Mouse (Mus musculus) splenic B cell, adult 2 months (primary cell): ENCODE data around the gene Col4a3.
A peak's percentile ranks its signal among the peaks of the same experiment; 100 is the strongest.

Source experiments
- DNase-seq: peaks from one replicate; pipeline ENCODE4 v3.0.0-alpha.2; 2011; ENCODE audit warnings: low read depth, low spot score
- H3K27me3 ChIP-seq: 2 replicates; pipeline ENCODE4 v1.6.1; 2012; ENCODE audit warnings: mild to moderate bottlenecking, low read length, moderate library complexity, mixed read lengths; ENCODE audit not compliant: control insufficient read depth, poor library complexity, insufficient read depth, severe bottlenecking
- H3K36me3 ChIP-seq: 2 replicates; pipeline ENCODE4 v1.6.1; 2012; ENCODE audit warnings: mild to moderate bottlenecking, low read length, moderate library complexity, mixed read lengths; ENCODE audit not compliant: control insufficient read depth, poor library complexity, insufficient read depth, severe bottlenecking

Col4a3 gene

DNA sequence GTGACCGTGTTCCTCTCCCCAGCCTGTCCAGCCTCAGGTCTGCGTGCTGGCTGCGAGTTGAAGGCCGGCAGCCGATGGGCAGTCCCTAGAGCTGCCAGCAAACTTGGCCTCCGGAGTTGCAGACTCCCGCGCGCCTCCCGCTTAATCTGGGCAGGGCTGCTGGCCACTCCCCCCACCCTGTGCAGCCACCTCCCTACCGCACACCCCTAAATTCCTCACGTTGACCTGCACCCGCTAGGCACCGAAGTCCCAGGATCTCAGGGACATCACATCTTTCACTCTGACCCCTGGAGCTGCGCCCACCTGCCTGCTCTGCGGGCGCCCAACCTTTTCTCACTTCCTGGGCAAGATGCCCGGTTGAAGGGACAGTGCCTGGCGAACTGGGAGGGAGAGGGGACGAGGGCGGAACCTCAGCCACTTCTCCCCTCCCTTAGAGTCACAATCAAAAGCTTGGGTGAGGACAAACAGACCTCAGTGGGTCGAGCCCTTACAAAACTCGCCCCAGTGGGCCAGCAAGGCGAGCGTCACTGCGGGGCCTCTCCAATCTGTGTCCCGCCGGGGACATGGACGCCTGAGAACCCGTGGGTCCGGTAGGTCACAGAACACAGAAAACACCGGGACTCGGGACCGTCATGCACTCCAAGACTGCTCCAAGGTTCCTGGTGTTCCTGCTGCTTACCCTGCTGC lies at the start of gene Col4a3, which contains the start of gene Col4a4:
Gene Col4a3 (plus strand): TSS at position 209 of the 687 bp plus-strand sequence.
Gene Col4a4 (minus strand): TSS at position 137 of the 687 bp plus-strand sequence.
- H3K27me3 ChIP-seq = no peaks in the 10 kb centered on the region; the same call in 1 of the 2 replicates
- no peaks in the 10 kb centered on the region for H3K36me3 ChIP-seq
- DNase-seq = no peak

DNA sequence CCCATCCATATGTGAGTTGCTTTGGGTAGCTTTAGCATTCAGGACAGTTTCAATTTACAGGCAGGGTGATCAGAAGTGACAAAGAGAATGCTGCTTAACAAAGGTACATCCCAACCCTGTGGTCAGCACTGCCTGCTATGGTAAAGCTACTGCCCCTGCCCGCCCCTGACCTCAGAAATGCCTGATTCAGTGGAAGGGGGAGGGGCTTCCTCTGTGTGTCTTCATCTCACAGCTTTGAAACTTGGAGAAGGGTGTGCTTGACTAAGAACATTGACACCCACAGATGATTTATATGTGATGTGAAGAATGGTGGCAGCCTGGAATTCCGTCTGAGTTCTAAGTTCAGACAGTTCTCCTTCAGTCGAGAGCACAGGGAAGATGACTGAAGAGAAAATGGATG lies 48.9 kb upstream of the Col4a3 start:
- DNase-seq = no peak
- Histone ChIP-seq H3K36me3 (no peaks in the 10 kb centered on the region), H3K27me3 (no peaks in the 10 kb centered on the region)

DNA sequence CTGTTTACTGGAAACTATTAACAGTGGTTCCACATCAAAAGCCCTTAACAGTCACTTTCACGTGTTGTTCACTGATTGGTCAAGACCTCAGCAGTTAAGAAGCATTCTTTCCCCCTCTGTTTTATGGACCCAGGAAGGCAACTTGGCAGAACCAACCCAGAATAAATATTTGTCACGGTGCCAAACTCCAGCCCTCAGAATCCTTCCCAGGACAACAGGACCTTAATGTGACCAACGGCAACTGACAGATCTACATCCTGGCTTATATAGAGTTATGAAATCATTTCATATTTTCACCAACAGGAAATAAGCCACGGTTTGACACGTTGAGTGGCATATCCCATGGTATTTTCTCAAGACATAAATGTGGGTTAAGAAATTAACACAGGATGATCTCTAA lies 46.7 kb upstream of the Col4a3 start:
- Histone ChIP-seq H3K36me3 (no peaks in the 10 kb centered on the region), H3K27me3 (no peaks in the 10 kb centered on the region)
- no peak for DNase-seq

DNA sequence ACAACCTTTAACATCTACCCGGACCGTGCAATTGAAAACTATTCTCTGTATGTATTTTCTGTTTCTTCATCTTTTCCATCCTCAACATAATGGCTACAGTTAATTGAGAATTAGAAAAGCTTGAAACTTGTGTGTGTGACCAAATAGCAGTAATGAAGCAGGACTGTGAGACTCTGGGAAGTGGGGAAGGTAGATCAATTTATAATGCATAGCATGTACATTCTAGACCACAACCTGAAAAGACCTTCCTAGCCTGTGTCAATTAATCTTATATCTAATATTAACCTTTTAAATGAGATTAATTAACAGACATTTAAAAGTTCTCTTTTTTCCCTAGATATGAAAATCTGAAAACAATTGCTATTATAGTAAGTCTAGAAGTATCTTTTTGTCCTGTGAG lies 42.8 kb upstream of the Col4a3 start:
- no peaks in the 10 kb centered on the region for H3K27me3 ChIP-seq
- no peak for DNase-seq
- H3K36me3 ChIP-seq = no peaks in the 10 kb centered on the region

DNA sequence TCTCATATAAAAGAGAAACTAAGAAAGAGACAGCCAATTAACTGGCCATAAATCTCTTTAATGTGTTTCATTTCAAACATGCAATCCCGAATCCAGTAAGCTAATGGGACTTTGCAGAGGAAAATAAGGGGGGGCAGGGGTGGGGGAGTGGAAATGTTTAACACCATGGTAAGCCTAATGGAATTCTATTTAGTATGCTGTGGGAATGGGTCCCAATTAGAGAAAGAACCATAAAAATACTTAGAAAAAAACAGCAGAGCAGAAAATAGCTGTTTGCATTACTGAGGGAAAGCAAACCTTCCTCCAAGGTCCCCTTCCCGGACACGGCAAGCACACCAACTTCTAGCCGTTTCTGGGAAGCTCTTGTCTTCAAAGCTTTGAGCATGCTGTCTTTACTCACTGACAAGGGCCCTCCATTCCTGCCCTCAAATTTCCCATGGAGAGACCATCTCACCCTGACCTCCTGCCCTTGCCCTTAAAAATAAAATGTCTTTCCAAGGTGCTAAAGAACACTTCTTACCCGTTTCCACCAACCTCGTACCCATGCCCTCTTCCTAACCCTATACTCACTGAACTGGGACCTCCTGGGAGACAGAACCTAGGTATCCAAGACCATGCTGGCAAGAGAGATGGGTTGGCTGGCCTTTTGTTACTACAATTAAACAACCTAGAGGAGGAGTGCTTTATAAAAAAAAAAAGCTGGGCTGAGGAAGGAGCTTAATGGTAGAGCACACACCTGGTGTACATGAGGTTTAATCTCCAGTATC lies 42.1 kb upstream of the Col4a3 start:
- DNase-seq = no peak
- H3K36me3 ChIP-seq = no peaks in the 10 kb centered on the region
- H3K27me3 ChIP-seq = no peaks in the 10 kb centered on the region

DNA sequence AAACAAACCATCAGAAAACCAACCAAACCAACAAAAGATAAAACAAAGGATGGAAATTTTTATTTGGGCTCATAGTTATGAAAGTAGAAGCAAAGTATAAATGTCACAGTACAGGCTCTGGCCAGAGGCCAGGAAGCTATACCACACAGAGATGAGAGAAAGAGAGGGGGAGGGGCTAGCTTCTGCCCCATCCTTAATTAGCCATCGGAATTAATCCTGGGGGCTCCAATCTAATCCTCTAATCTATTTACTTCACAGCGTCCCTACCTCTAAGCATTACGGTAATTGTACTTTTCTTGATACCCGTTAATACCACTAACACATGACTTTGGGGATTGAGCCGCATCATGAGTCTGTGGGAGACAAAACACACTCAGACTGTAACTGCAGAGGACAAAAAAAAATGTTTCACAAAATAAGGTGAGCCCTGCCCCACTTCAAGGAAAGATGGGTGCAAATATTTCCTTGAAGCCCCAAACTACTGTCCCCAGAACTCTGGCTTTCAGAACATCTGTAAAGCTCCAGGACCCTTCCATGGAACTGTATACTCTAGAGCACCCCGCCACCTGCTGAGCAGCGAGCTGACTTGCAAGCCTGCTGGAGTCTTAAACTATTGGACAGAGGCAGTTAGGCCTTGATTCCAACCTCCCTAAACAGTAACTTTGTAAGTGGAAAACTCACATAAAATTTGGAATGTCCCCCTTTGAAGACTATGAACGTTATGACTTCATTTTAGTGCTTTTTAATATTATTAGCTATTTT lies 41.3 kb upstream of the Col4a3 start:
- Histone ChIP-seq H3K36me3 (no peaks in the 10 kb centered on the region), H3K27me3 (no peaks in the 10 kb centered on the region)
- DNase-seq = no peak

DNA sequence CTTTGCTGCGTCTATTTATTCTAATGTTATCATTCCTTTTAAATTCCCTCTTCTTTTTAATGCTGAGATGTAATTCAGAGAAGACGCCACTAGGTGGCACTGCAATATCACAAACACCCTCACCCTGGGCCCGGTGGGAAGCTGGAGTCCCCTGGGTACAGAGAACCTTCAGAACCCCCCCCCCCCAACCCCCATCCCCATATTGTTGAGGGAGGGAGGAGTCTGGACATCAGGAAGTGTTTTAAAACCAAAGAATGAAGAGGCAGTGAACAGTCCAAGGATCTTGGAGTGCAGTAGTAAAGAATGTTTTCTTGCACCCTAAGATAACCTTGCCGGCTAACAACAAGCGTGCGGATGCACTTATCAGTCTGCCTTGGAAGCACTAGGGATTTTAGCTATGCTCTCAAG lies 32.3 kb upstream of the Col4a3 start:
- peak; percentile 26 for DNase-seq
- no peaks in the 10 kb centered on the region for H3K27me3 ChIP-seq
- no peaks in the 10 kb centered on the region for H3K36me3 ChIP-seq

DNA sequence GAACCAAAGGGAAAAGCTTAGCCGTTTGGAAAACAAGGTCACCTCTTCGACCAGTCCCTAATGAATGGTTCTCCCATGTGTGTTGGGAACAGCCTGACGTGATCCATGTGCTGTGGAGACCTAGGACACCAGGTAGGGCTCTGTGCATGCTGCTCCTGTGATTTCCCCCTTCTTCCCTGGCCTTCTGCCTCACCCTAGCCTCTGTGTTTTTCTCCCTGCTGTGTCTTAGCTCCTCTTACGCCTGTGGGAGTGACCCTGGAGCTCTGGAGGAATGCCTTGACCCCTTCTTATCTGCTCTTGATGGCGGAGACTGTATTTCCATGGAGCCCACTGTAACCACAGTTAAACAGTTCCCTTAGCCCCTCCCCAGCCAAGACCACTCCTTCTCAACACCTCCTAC lies 31.8 kb upstream of the Col4a3 start:
- Histone ChIP-seq H3K36me3 (no peaks in the 10 kb centered on the region), H3K27me3 (no peaks in the 10 kb centered on the region)
- DNase-seq = no peak

DNA sequence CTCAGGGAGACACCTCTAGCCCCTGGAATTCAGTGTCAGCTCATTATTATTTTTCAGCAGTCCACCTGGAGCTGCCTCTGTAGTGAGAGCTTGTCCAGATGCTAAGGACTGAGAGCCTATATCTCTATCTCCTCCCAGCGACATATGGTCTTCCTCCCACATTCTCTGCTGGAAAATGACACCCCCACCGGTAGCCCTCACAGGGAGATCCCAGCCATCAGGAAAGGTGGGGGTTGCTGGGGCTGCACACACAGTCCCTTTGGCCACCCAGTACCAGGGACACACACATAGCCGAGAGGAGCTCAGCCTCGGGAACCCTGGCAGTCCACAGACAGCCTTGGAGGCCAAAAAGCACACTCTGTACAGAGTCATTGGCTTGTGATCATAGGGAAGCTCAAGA lies 26.5 kb upstream of the Col4a3 start:
- H3K27me3 ChIP-seq = no peaks in the 10 kb centered on the region
- no peaks in the 10 kb centered on the region for H3K36me3 ChIP-seq
- DNase-seq = no peak

DNA sequence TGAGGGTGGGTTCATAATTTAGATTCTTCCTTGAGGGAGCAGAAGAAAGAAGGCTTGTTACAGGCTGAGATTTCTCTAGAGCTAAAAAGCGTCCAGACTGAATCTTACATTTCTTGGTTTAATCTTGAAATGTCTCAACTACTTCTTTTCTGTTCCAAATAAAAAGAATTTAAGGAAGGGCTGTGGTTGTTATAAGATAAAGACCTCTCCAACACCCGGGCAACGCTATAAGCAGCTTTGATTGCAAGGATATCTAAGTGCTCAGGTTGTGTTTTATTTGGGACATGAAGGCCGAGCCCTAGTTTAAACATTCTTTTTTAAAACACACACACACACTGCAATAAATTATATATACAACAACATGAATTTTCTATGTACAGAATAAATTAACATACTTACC lies 17.3 kb upstream of the Col4a3 start:
- H3K36me3 ChIP-seq = no peaks in the 10 kb centered on the region

DNA sequence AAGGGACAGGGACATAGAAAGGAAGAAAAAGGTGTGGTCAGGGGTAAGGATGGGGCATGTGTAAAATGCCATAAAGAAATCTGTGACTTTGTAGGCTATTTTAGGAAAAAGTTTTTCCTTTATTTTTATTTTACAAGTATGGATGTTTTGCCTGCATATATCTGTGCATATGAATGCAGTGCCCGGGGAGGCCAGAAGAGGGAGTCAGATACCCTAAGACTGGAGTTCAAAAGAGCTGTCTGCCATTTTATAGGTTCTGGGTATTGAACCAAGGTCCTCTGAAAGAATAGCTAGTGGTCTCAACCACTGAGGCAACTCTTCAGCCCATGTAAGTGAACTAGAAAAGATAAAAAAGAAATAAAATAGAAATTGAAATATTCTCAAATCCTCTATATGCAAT lies 15.0 kb upstream of the Col4a3 start:
- no peak for DNase-seq
- H3K36me3 ChIP-seq = no peaks in the 10 kb centered on the region
- H3K27me3 ChIP-seq = no peaks in the 10 kb centered on the region

More for the DNA sequence above, 17.3 kb upstream of the Col4a3 start:
- no peaks in the 10 kb centered on the region for H3K27me3 ChIP-seq
- DNase-seq = no peak

DNA sequence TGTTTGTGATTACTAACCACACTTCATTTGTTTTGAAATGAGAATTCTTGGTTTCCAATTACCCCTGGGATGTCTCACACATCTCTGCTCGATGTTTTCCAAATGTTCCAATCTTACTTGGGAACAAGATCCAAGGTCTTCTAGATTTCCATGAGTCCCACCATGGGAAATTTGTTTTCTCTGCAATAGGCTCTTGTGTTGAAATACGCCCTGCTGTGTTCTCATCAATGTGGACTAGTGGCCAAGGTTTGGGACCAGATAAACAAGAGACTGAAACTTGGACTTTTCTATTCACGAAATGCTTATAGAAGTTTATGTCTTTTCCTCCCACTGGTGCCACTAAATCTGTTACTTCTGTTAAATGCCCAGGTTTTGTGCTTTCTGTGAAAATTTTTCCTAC lies 11.0 kb upstream of the Col4a3 start:
- DNase-seq = no peak
- H3K36me3 ChIP-seq = no peaks in the 10 kb centered on the region
- no peaks in the 10 kb centered on the region for H3K27me3 ChIP-seq

DNA sequence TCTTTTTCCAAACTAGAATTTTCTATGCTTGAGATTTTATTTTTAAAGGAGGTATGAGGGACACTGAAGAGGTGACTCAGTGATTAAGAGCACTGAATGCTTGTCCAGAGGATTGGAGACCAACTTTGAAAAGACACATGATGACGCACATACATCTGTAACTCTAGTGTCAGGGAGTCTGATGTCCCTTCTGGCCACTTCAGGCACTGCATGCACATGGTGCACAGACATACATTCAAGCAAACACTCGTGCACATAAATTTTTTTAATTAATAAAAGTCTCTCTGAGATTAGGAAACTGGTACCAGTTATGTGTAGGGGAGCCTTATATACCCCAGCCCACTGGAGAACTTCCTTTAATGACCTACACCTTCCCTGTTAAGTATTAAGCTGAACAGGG lies 10.5 kb upstream of the Col4a3 start:
- DNase-seq = no peak
- H3K27me3 ChIP-seq = no peaks in the 10 kb centered on the region
- H3K36me3 ChIP-seq = no peaks in the 10 kb centered on the region

DNA sequence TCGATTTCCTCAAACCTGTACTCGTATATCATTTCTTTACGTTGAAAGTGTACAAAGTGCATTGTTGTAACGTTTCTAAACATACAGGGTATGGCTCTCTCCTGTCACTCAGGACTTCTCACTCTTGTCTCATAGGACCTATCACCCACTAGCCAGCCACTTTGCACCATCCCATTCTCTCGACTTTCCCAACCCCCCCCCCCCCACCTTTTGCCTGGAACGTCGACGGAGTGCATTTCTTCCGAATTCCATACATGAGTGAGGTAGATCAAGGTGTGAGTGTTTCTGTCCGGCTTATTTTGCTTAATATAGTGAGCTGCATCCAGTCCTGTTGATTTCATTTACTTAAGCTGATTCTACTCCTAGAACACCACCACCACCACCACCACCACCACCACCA lies 9.4 kb upstream of the Col4a3 start:
- DNase-seq = no peak
- Histone ChIP-seq H3K36me3 (no peaks in the 10 kb centered on the region), H3K27me3 (no peaks in the 10 kb centered on the region)

DNA sequence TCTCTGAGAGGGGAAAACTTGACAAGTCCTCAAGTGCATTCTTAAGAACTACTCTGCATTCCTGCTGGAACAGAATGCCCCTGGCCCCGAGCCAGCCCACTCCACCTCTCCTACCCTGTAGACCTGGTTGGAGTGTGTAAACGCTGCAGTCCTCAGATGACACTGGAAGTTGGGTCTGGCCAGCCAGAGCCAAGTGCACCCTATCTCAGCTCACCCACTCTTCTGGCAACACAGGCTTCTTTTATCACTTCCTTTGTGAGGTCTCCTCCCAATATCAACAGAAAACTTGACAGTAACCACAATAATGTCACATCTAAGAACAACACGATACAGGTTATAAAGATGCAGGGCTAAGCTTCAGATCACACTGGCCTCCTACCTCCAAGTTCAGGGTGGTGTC lies 8.8 kb upstream of the Col4a3 start:
- H3K36me3 ChIP-seq = no peaks in the 10 kb centered on the region
- DNase-seq = no peak

More for the DNA sequence above, 8.8 kb upstream of the Col4a3 start:
- H3K27me3 ChIP-seq = no peaks in the 10 kb centered on the region
